Mouse (Mus musculus) NIH3T3 (cell line): ENCODE data around the gene Sgip1.

Experiments
- DNase-seq: peaks from one replicate; pipeline ENCODE4 v3.0.0-alpha.2; 2012; ENCODE audit warnings: low read depth

Gene Sgip1

DNA sequence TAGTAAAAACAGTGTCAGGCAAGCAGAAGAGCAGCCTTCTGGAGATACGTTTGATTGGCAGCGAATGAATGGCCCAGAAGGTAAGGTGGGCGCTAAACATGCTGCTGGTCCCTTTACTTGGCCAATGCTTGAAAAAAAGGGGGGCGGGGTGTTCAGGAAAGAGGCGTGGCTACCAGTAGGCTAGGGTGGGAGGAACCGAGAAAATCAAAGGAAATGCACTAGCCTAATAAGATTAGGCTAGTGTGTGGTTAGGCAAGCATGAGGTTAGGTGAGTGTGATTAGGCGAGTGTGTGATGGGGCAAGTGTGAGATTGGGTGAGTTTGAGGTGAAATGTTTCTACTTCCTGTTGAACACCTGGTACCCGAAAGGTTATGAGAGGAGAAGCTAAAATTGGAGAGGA is at the start of gene Sgip1:
Sgip1 (plus strand) TSS at position 11 of the 400 bp plus-strand sequence.
- DNase-seq = no peak

DNA sequence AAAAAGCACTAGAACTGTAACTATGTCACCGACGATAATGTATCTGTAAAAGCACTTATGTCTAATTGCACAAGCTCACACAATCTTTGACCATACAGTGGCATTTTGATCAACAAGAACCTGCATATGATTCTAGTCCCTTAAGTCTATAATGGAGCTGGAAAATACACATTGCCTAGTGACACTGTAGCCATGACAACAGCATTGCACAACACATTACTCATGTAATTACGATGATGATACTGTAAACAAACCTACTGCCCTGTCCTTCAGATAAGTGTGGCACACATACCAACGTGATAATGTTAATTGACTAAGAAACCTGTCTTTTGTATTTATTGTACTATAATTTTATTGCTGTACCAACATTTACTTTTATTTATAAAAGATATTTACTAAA is 49.7 kb upstream of the Sgip1 start:
- DNase-seq = peak; percentile 15

DNA sequence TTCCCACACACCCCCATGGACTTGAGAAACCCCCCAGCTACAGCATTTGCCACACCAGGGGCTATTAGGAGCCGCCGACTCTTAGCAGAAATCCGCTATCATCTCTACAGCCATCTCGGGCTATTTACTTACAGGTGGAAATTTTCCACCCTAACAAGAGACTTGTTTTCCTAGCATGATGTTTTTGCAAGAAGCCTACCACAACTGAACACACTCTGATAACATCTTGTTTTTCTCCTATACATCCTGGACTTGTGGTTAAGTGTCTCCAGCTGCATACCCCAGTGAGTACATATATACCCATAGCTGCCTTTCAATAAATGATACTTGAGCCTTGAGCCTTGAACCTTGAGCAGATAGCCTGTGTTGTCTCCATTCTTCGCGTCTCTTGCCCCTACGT is 43.1 kb upstream of the Sgip1 start:
- DNase-seq = no peak

DNA sequence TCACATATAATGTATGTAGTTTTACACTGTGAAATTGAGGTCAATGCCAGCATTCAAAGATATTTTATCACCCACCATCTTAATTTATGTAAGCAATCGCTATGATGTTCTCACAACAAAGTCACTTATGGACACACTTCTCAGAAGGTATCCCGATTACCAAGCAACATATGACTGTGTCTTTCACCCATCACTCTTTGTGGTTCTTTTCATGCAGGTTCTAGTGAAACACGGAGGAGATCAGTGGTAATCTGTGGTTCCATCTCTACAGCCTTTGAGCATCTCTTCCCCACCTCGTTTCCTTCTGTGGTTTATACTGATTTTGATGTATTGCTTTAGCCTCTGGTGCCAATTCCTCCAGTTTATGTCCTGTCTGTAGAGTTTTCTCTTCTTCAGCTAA is 29.4 kb upstream of the Sgip1 start:
- DNase-seq = no peak

DNA sequence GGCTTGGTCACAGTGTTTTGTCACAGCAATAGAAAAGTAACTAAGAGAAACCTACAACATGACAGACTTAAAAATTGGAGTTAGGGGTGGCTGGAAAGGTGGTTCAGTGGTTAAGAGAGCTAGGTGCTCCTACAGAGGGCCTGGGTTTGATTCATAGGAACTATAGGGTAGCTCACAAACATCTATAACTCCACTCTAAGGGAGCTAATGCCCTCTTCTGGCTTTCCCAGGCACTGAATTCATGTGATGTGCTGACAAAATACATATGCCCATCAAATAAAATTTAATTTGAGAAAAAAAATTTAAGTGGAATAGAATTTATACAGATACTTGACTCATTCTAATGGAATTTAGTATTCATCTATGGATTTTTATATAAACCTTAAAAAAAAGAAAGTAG is 25.6 kb upstream of the Sgip1 start:
- peak; percentile 6 for DNase-seq

DNA sequence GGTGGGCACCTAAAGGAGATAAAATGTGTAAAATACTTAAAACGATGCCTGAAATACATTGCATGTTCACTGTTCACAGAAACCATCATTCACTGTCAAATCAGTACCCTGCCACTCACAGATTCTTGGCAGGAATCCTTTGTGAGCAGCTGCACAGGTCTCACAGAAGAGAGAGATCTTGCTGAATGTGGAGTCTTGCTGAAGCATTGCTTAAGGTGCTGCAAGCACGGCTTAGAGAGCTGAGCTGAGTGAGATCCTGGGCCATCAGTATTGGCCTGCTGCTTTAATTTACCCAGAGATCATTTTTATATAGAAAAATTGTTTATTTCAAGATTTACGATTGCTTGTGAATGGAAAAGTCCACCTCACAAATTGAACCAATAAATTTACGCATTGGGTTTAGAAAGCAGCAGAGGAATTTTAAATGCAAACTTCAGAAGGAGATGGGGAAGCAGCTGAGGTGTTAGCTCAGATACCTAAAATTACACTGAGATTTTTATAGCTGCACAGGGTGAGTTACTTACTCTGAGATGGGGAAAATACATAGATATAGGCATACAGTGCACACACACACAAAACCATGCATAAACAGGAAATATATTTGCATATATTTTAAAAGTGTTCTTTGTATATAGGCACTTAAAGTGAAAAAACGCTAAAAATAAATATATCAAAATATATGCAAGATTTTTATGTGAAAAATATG is 23.8 kb upstream of the Sgip1 start:
- no peak for DNase-seq

DNA sequence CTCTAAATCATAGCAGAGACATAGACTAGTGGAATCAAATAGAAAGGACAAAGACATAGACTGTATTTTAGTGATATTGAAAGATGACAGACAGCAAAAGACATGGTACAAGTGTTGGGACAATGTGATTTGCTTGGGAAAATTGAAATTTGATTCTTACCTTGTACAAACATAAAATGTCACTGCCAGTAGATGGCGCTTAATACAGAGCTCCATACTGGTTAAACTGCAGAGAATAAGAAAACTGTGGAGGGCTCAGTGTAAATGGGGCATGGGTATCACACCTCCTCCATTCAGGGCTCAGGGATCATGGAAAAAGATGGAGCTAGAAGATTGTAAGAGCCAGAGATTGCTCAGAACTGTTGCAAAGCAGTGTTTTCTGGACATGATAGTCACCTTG is 21.6 kb upstream of the Sgip1 start:
- DNase-seq = peak; percentile 35

DNA sequence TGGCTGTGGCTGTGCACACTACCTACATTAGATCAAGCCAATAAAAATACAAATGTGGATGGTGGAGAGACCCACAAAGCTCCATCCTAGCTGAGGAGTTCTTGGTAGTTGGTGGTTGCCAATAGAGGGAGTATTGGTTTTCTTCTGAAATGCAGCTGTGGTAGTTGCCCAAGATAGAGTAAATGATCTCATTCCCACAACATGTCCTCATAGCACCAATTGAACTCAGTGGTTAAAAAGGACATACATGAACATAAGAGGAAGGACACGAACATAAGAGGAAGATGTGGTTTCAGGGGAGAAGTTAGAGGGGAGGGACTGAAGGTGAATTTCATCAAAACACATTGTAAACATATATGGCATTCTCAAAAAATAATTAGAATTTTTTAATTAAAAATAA is 21.1 kb upstream of the Sgip1 start:
- no peak for DNase-seq

DNA sequence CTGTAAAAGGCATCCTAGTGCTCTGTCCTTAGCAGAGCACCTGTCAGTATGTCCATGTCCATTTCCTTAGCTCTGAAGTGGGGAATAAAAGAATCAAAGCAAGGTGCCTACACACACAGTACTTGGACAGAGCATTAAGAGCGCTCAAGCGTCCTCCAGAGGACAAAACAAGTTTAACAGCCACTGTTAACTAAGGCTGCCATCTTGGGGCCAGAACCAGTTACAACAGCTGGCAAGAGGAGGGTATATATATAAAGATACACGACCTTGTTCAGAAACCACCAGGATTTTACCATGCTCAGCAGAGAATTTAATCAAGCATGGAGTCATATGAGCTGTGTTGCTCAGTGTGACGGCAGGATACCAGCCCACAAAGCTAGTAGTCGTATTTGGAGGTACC is 16.7 kb upstream of the Sgip1 start:
- peak; percentile 6 for DNase-seq

DNA sequence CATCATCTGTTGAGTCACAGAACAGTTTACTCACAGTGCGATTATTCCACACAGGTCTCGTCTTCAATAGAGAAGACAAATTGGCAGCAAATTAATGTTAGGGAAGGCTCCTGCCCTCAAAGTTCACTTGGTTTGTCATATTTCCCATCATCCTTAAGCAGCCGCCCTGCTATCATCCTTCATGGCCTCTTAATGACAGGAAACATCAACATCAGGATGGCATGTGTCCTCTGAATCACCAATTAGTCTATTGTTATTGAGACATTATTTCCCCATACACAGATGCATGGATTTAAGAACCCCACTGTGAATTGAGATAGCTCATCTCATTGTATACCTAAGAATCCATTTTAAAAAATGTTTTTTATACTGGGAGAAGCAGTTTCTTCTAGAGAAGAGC is 10.1 kb upstream of the Sgip1 start:
- DNase-seq = no peak

DNA sequence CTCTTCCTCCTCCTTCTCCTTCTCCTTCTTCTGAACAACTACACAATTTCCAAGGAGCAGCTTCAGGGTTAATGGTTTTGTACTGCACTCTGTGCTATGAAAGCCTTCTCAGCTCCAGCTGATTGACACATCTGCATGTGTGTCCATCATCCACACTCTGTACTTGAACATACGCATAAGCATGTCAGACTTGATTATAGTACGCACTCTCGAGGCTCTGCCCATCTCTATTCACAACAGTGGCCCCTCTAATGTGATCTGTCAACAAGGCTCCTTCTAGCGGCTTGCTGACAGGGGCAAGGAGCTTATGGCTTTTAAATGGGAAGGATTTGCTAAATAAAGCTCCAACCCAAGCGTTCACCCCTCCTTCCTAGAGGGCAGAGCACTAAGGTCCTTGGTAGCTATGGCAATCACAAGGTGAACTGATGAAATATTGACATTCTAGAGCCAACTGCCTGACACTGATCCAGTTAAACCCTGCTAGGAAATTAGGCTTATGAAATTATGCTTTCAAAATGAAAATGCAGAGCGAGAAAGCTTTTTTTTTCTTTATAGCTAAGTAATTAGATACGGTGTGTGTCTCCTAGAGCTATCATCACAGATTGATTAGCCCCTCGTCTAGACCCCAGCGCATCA is 7.0 kb upstream of the Sgip1 start:
- DNase-seq = no peak

DNA sequence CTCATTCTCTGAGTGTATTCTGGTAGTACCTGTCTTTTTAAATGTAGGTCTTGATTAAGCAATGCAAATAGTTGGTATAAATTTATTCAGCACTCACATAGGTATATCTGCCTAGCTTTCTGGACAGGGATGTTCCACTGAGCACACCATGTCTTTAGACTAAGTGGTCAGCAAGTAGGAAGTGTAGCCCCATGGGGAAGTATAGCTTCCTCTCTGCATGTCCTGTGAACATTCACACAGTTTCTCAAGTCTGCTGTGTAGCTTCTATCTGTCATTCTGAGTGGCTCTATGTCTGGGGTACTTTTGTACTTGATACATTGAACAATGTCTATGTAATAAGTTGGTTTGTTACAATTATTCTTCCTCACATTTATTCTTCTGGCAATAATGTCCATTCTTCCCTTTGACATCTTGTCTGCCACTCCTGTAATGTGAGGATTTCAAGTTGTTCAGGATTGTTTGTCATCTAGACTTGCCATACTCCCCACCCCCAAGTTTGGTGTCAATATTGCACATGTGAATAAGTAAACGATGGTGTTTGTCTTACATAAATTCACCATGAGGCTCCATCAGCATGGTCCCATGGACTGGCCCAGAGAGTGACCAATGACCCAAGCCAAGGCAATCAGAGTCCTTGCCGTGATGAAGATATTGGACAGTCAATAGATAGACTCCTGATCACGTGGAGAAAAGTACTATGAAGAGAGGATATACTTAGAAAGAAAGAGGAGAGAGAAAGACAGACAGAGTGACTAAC is 12.4 kb downstream of the Sgip1 start:
- no peak for DNase-seq

DNA sequence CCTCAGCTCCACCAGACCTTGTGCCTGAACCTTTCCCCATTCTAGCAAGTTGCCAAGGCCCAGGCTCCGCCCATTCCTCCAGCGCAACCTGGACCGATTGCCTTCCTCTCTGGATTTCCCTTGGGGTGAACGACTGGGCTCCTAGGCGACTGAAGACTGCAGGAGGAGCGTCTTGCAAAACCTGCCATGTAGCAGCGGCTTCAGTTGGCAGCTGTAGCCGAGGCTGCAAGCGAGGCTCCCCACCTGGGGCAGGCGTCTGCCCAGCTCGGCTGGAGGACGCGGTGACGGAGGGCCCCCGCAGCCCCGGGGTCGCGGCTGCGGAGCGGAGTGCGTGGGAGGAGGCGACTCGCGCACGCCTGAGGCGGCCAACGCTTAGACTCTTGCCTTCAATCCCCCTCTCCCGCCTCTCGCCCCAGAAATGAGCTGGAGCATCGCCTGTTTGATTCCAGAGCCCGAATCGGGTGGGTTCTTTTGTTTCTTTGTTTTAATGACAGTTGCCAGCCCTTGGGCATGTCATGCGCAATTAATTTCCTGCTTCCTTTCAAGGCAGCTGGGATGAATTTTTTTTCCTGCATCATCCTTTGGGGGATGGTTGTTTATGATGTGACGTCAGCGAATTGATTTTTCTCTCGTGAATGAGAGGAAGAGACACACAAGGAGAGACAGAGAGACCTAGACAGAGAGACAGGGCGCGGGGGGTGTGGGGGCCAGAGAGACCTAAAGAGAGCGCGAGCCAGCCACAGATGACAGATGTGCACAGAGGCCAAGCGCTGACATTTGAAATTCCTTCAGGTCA is 18.2 kb downstream of the Sgip1 start:
- peak; percentile 53 for DNase-seq

DNA sequence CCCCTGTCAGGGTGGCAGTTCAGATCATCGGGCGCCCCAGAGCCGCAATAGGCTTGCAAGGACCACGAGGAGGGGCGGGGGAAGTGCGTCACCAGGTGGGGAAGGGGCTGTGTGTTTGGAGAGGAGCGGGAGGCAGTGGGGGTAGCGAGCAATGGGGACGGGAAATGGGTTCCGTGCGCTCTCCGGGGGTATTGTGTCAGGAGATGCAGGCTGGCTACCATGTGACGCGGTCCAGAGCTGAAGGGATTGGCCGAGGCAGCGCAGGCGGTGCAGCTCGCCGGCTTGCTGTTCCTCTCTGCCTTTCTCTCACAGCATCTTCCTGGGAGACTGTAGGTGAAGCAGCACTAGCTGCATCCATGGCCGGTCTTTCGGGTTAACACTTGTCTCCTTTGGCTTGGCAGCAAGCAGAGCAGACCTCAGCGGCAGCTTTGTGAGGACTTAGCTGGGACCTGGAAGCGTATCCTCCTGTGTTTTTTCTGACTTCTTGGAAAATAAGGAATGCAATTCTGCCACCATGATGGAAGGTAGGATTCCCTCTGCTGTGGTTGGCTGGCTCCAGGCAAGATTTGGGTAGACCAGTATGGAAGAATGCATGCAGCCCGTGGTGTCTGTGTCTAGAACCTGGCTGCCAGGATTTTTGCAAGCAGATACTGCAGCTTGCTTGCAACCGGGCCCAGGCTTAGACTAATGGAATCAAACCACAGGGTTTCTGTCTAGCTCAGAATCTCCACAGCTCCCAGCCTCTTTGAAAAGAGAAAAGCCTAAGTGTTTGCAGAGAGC is 19.1 kb downstream of the Sgip1 start:
- peak; percentile 62 for DNase-seq

DNA sequence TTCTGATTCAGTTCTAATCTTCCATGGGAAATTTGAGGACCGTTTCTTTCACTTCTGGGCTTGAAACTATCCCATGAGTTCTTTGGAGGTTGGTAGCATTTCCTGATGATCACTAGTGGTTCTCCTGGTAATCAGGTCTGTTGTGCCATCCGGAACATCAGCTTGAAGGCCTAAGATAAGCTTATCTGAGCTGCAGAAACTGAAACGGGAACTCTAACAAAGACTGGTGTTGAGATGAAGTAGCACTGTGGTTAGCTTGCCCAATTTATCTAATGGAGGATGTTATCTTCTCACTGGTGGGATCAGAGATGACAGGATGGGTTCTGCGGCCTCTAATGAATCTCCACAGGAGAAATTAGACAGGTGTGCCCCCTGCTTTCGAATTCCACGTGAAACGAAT is 21.0 kb downstream of the Sgip1 start:
- DNase-seq = no peak

DNA sequence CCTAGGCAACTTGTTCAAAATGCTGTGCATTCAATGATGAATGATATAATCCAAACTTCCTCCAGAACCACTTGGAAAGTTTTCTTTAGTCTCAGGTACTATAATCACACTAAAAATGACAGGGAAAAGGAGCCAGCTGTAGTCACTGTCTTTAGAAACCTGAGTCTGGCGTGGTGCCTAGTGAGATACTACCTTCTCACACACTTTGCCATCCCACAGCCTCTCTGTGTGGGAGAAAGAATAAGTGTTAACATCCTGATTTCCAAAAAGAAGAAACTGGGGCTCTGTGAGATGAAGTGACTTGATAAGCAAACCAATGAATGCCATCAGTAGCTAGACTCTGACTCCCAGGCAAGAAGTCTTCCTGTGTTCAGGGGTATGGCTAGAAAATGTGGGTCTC is 28.0 kb downstream of the Sgip1 start:
- DNase-seq = no peak

DNA sequence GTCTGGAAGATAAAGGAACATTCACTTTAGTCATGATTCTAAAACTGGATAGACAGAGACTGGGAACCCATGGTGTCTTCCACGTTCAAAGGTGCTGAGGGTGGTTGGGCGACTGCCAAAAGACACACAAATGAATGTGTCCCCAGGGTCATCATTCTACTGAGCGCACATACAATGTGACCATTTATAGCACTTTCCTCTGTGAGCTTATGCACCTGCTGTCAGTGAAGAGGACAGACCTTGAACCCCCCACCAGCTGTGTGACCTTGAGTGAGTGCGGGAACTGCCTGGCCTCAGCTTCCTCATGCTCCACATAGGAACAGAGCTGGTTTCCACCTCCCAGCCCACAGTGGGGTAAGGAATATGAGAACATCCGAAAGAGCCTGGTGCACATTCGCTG is 28.8 kb downstream of the Sgip1 start:
- no peak for DNase-seq

DNA sequence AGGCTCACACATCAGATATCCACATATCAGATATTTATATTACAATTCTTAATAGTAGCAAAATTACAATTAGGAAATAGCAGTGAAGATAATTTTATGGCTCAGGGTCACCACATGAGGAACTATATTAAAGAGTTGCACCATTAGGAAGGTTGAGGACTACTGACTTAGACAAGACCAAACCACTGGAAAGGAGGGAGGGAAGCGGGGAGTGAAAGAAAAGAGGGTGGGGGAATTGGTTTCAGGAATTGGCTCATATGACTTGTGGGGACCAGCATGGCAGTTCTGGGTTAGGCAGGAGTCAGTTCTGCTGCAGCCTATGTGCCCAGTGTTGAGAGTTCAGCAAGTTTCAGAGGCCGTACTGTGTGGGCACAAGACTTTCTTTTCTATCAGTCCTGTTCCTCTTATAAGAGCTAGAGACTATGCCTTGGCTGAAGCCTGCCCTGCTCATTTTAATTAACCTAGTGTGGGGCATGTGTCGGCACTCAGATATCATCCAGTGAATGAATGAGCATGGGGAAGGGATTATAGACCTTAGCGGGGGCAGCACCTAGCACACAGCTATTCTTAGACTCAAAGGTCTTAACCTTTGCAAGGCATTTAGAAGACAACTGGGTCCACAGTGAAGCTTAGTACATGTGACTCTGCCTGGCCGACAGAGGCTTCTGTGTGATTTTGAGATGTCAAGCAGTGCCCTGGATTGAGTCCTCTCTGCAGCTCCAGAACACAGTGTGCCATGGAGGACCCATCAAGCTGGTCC is 30.7 kb downstream of the Sgip1 start:
- DNase-seq = no peak

DNA sequence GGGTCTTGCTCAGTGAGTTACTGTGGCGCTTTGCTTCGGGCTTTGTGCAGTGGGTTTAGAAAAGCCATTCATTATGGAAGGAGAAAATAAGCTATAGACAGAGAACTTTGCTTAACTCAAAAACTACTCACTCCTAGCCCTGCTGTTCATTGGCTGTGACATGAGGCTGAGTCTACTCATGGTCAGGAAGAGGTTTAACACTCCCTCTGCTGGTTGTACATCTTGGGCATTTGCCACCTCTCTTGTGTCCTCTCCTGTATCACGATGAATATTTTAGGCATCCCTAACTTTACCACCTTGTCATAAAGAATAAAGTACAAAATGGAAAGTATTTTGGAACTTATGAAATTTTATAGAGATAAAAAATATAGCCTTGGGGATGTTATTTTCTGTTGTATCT is 32.1 kb downstream of the Sgip1 start:
- no peak for DNase-seq

DNA sequence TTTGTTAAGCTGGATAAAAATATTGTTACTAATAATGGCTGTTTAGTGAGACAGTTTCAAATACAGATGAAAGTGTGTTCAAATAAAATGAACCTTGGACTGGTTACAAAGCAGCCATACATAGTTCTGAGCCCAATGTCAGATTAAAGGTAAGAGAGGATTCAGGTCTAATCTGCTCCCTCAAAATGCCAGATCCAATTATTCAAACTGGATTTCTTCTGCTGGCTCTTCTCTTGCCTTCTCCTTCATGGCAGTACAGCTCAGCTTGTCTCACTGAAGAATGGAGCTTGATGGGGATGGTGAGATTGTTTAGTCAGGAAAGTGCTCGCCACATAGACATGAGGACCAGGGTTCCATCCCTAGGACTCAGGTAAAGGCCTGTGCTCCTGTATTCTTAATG is 32.7 kb downstream of the Sgip1 start:
- DNase-seq = no peak

DNA sequence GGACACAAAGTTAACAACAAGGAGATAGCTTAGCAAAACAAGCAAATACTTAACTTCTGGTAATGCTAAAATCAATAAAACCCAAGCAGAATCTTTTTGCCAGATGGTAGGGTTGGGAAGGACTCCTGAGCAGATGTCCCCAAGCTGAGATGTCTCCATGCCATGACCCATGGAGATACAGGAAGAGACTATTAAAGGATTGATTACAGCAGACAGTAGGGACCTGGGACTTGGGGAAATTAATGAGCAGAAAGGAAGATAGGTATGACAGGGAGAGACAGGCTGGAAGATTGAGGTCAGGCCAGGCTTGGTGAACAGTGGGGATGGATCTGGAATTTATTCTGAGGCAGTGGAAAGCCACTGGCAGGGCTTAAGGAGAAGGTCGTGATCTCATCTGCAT is 33.5 kb downstream of the Sgip1 start:
- no peak for DNase-seq
